Mouse (Mus musculus): ENCODE measurements at regions not wholly inside any gene's neighbourhood (a gene's known extent, or its start where the extent isn't known, plus 50 kb on each side); places are given as distances from the start of the nearest gene placed in this dataset.
A peak's percentile ranks its signal among the peaks of the same experiment; 100 is the strongest.

- DNase-seq = no peak
Observed at GRCm38 (mm10) chr13:43852888-43853287, 68.3 kb downstream of the Cd83 start.

DNA sequence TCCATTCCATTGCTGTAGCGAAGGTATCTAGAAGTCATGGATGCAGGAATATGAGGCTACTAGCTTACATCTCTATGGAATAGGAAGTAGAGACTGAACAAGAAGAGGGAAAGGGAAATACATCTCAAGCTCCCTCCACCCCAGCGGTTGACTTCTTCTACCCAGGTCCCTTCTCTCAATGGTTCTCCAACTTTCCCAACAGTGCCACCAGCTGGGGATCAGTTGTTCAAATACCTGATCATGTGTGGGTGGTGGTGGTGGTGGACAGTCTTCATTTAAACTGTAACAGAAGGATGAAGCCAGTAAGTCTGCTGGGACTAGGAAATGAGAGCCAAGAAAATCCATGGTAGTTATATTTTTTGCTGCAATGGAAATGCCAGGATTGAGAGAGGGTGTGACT is 70.4 kb downstream of the Cd83 start:
- no peak for DNase-seq

DNA sequence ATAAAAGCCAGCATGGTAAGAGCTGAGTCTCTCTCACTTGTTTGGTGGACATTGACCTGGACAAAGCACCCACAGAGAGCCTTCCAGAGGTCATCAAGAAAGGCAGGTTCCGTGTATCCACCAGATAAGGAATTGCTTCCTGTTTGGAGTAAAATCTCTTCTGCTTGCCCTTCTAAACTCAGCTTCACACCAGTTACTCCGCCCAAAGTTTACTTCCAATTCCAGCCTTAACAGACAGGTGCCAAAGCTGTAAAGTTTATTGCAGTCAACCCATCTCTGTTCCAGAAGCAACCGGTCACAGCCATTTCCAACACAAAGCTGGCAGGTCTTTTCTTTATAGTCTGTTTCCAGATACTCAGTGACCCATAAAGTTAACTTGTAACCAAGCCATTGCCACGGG is 76.4 kb downstream of the Cd83 start:
- no peak for DNase-seq

DNA sequence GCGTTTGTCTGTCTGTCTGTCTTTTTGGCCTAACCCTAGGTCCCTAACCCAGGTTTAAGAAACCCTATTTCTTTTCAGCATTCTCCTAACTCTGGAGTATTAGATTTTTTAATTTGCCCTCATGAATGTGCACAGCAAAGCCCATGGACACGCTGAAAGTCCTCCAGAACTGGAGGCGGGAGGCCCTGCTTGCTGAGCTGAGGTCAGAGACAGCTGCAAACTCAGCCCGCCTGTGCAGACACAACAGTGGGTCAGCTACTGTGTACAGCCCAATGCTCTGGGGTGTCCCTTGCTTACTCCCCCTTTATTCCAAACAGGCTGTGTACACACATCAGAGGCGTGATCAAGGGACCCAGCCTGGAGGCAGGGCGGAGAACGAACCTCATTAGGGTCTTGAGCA is 76.8 kb downstream of the Cd83 start:
- DNase-seq = no peak

- DNase-seq = no peak
Observed at GRCm38 (mm10) chr13:43862056-43862455, 77.5 kb downstream of the Cd83 start.

- no peak for DNase-seq
Observed at GRCm38 (mm10) chr13:43862586-43862985, 78.0 kb downstream of the Cd83 start.

DNA sequence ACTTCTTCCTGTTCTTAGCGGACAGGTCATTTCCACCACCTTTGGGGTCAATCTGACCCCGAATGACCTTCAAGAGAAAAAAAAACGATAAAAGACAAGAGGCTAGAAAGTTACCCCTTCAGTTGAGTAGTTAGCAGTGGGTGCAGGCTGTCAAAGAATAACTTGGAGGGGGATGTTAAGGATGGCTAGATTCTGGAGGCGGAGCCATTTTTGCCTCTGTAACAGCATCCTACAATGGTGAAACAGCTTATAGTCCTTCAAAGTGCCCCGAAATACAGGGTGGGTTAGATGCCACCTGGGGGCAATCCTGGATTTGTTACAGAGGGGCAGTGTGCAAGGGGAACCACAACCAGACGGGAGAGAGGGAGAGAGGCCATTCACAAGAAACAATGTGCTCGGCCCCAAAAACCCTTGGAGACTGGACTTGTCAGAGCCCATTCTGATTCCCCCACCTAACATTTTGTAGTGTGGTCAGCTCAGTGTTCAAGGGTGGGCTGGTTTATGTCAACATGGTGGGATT is 79.1 kb downstream of the Cd83 start:
- DNase-seq = no peak

DNA sequence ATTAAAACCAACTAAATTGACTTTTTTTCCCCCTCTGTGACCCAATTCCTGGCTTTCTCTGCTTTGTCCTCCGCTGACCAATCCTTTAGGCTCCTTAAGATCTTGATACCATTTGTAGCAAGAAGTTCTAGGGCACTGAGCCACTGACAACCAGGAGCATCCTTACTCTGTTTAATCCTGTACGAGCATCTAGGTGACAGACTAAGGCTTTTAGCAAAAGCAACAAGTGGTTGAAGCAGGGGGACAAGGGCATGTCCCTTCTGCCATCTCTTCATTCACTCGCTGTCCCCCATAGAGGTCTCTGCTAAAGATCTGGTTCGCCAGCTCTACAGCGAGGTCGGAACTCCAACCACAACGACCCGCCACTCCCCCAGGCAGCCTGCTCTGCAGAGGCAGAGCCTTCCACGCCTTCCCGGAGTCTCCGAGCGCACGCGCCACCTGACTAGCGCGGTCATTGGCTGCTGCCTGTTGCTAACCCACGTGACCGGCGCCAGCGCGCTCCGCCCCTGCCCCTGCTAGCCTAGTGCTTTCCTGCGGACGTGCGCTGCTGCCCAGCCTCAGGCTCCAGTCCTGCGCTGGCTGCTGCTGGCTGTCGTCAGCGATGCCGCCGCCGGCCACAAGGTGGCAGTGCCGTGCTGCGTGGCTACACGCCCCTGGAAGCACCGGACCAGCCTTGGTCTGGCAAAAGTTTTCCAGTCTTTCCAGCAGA is 79.7 kb downstream of the Cd83 start:
- peak; percentile 100 for DNase-seq

DNA sequence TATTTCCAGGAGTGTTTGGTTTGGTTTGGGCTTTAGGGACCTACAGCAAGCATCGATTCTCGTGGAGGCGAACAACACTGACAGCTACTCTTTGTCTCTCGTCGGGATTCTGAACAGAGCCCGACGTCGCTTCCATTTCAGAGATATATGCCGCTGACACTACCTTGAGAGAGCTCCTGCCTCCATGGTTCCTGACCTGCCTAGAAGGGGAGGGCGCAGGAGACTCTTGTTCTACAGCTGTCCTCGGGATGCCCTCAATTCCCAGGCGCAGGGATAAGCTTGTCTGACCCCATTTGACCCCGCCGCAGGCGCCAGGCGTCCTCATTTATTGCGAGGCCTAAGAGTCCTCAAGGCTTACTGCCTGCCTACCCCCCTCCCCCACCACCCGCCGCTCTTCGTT is 80.5 kb downstream of the Cd83 start:
- peak; percentile 53 for DNase-seq

DNA sequence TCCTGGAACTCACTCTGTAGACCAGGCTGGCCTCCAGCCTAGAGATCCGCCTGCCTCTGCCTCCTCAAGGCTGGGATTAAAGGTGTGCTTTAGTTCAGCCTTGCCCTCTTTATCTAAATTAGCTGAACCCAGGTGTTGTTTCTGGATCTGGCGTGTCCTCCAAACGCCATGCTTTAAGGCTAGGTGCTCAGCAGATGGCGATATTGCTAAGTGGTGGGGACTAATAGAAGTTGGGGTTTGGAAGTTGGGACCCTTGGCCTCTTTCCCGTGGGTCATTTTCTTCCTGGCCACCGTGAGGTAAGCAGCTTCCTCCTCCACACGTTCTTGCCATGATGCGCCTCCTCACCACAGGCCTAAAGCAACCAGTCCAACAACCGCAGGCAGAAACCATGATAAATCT is 91.3 kb downstream of the Cd83 start:
- DNase-seq = no peak

DNA sequence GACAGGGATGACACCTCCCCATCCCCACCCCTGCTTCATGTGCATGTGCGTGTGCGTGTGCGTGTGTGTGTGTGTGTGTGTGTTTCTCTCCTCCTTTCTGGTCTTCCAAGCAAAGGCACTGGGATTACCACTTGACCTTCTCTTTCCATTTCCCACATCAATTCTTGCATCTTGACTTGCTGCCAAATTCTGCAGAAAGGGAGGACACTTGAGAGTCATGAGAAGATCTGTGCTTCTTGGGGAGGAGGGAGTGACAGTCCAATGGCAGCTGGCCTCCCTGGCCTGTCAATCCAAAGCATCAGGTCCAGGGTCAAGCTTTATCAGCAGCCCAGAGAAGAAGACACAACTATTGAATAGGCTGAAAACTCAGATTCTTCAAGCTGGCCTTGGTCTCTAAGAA is 102.7 kb downstream of the Cd83 start:
- DNase-seq = no peak

GRCm38 (mm10) chr13:43891928-43892327 is 107.4 kb downstream of the Cd83 start:
- DNase-seq = no peak

GRCm38 (mm10) chr13:43895990-43896389 is 111.4 kb downstream of the Cd83 start:
- DNase-seq = no peak

GRCm38 (mm10) chr13:43897046-43897445 is 112.5 kb downstream of the Cd83 start:
- no peak for DNase-seq

DNA sequence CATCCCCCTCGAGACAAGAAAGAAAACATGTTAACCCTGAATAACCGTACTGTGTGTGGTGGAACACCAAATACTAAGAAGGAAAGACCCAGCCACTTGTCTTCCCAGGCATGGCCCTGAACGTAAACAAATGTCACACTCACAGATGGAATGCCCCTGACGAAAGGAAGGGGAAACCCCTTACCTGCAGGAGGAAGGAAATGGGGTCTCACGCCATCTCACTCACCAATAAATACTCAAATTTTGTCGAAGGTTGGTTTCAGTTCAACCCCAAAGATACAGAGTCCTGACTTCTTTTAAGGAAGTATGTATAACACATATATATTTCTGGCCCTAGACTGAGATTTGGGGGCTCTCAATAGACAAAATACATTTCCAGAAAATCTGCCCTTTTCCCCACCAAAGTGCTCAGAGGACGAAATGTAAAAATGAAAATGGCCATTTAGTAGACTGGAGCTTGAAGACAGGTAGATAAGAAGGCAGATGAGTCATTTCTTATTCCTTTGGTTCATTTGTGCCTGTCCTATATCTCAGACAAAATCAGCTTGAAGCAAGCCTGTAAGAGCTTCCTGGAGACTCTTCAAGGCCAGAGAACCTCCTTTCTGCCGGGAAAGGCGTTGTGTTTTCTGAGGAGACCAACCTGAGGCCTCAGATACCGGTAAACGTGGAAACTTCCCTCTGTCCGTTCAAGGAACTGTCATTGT is 114.1 kb downstream of the Cd83 start:
- DNase-seq = no peak

GRCm38 (mm10) chr13:43900115-43900514 is 115.5 kb downstream of the Cd83 start:
- no peak for DNase-seq

DNA sequence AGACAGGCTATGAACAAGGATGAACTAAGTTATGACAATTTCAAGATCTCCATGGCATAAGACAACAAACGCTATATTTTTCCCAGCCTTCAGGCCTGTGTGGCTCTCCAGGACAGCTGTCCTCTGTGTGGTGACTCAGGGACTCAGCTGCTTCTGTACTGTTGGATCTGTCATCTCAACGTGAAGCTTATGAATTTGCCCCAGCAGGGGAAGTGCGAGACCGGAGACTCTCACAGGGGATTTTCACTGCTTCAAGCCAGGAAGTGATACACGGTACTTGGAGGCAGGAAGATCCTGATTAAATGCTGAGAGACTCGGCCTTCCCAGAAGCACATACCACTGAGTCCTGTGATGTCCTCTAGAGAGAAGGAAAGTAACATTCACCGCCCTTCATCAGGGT is 116.2 kb downstream of the Cd83 start:
- peak; percentile 40 for DNase-seq

DNA sequence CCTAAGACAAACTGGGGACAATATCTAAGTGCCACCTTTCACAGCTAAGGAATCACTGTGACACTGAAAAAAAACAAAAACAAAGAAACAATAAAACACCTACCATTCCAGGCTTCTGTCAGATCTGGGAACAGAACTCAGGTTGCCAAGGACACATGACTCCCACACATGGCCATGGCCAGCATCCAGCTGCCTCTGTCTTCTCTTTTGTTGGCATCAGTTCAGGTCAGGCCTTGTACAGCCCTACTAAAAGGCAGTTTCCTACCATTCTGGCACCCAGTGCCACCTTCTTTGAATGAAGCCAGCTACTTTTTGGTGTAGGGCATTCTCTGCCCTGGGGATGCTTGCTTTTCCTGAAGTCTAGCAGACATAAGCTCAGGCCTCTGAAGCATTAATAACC is 118.8 kb downstream of the Cd83 start:
- peak; percentile 55 for DNase-seq

- no peak for DNase-seq
Observed at GRCm38 (mm10) chr13:43904291-43904690, 119.7 kb downstream of the Cd83 start.

DNA sequence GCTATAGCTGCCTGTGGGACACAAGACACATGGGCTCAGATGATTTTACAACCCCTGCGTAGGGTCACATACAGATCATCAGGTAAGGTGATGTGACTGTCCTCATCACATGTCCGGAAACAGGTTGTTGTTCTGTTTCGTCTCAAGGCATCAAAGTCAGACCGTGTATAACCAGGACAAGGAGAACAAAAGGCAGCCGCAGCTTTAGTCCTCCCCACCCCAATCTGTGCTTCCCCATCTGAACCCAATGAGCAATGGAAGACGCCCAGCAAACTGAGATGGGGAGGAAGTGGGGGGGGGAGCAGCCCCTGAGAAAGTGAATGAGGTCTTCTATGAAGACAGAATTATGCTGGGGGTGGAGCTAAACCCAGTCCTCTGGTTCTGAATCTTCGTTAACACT is 121.7 kb downstream of the Cd83 start:
- DNase-seq = no peak

GRCm38 (mm10) chr13:43907425-43907824 is 122.8 kb downstream of the Cd83 start:
- no peak for DNase-seq

DNA sequence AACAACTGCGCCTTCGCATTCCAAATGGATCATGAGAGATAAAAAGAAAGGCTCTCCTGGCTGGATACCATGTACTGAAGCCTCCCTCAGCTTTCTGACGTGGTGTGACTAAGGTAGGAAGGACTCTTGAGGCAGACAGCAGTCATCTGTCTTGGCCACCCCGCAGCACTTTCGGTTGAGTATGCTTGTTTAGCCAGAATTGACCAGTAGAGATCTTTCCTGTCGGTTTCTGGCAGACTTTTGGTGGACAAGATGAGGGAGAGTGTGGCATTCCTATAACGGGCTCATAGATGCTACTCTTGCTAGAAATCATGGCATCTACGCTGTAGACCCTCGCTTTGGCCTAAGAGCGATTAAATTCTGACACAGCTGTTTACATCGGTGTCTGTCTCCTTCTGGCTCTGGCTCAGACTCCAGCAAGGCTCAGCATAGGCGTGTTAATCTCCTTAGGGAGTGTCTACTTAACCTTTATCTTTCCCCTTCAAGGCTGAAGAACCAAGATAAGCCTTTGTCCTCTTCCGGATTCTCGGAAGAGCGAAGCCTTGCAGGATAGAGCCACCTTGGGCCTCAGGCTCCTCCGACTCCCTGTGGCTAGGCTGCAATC is 123.6 kb downstream of the Cd83 start:
- peak; percentile 12 for DNase-seq

- DNase-seq = no peak
Observed at GRCm38 (mm10) chr13:43909933-43910332, 125.4 kb downstream of the Cd83 start.

- DNase-seq = no peak
Observed at GRCm38 (mm10) chr13:43913476-43913875, 128.9 kb downstream of the Cd83 start.

Measured in heart, postnatal 4 days (tissue).